Mouse (Mus musculus) lung, postnatal 0 days (tissue): ENCODE data around the gene Tjp2.

ENCODE experiments used
- CTCF ChIP-seq: IDR thresholded peaks from 2 replicates; pipeline ENCODE4 v1.5.1; 2016; ENCODE audit warnings: antibody characterized with exemption, mild to moderate bottlenecking
- EP300 ChIP-seq: IDR thresholded peaks from 2 replicates; pipeline ENCODE4 v1.6.1; 2016; ENCODE audit warnings: antibody characterized with exemption, mild to moderate bottlenecking, control low read depth

- TF ChIP-seq CTCF (no peak), EP300 (no peak)
These were observed 160.4 kb downstream of the Tjp2 start for GRCm38 (mm10) chr19:24064348-24064895.
